Comparison of ENCODE assay signal across 13 mouse cellular contexts in the genomic region with DNA sequence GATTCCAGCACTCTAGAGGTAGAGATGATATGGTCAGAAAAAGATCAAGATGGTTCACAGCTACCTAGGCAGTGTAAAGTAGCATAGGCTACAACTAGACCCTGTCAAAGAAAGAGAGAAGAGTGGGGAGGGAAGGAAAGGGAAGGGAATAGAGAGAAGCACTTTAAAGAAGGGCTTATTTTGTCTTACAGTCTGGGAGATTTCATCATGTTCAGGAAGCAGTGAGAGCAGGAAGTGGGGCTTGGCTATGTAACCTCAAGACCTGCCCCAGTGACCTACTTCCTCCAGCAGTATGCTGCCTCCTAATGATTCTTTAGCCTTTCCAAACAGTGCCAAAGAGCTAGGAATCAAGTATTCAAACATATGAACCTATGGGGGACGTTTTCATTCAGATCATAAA. TPM values are rescaled to one million over a fixed set of nuclear protein-coding genes. Genes with fewer than 3 reads are reported as not detected.
DNase-seq lines count a peak whose midpoint lies in the region; ATAC-seq and TF ChIP-seq lines count a peak whose summit lies in the region.
"Had no signal": no experiment of that assay in that cellular context is flagged by ENCODE, and none has a peak within 500 bp of the region (broad histone marks: within the 10 kb centered on the region; RNA-seq: fewer than 3 reads in every experiment).

No protein-coding gene starts in this region.

- no peak for TF ChIP-seq CTCF in lung, postnatal 0 days (IDR thresholded peaks at IDR 0.05)

- no peaks in the 10 kb centered on the region for H3K9me3 ChIP-seq in lung, postnatal 0 days (ENCODE audit: low read length)
- H3K9me3 ChIP-seq: embryonic facial prominence, embryonic 12.5 days; hindbrain, embryonic 12.5 days had no signal

- peak; percentile 53 for ATAC-seq in lung, postnatal 0 days
- ATAC-seq in monocyte, adult 5-6 weeks (replicated peaks; ENCODE audit: insufficient number of reproducible peaks, low FRiP score, low TSS enrichment, poor library complexity, severe bottlenecking) = peak; percentile 96
- ATAC-seq: forebrain, embryonic 16.5 days had no signal

- H3K36me3 ChIP-seq in lung, postnatal 0 days (ENCODE audit: insufficient read depth, low read length) = no peaks in the 10 kb centered on the region

- H3K27me3 ChIP-seq in lung, postnatal 0 days (replicated peaks; ENCODE audit: insufficient read depth, low read length) = no peaks in the 10 kb centered on the region
- H3K27me3 ChIP-seq: embryonic facial prominence, embryonic 12.5 days; hindbrain, embryonic 12.5 days had no signal

- H3K4me3 ChIP-seq in lung, postnatal 0 days (ENCODE audit: low read depth, low read length) = no peak overlapping the region
- H3K4me3 ChIP-seq: embryonic facial prominence, embryonic 12.5 days; hindbrain, embryonic 12.5 days had no signal

- peaks cover 21% of the 10 kb centered on the region; the same call in 1 of the 2 replicates for H3K4me1 ChIP-seq in lung, postnatal 0 days (ENCODE audit: insufficient read depth, low read depth, low read length)

- no peak overlapping the region for H3K9ac ChIP-seq in lung, postnatal 0 days (replicated peaks; ENCODE audit: low read depth)
- H3K9ac ChIP-seq: embryonic facial prominence, embryonic 12.5 days; hindbrain, embryonic 12.5 days had no signal

- WGBS in lung, postnatal 0 days = 28% methylated on average over 1 of the region's 1 CpGs

- TF ChIP-seq EP300 in lung, postnatal 0 days (IDR thresholded peaks at IDR 0.05) = 0 out of 2 replicates have a peak, but pooled peaks have one; percentile 34

- DNase-seq in lung, postnatal 0 days (ENCODE audit: low spot score) = peak; percentile 71
- DNase-seq in lung, postnatal 4 days = no peak
- DNase-seq in T-cell, adult 2 months (ENCODE audit: low spot score) = peak; percentile 61
- peak; percentile 32 to 46 for DNase-seq in thymus, postnatal 36 days
- DNase-seq in frontal cortex, postnatal 36 days (ENCODE audit: low spot score in 2 of 2) = no peak
- no peak for DNase-seq in layer of hippocampus, postnatal 10 days (ENCODE audit: low spot score in 2 of 2)
- DNase-seq: cerebellum, postnatal 10 days; kidney, postnatal 10 days; lung, postnatal 10 days had no signal

- no peak overlapping the region for H3K4me2 ChIP-seq in lung, postnatal 0 days (replicated peaks; ENCODE audit: low read depth, low read length)
- H3K4me2 ChIP-seq: embryonic facial prominence, embryonic 12.5 days; hindbrain, embryonic 12.5 days had no signal

- H3K27ac ChIP-seq in lung, postnatal 0 days (ENCODE audit: low read length) = peak overlapping the region; percentile 43; the same call in 1 of the 2 replicates
- H3K27ac ChIP-seq: embryonic facial prominence, embryonic 12.5 days; hindbrain, embryonic 12.5 days had no signal

RNA-seq across cellular contexts. Expression of a gene that starts 14.2 kb away (rescaled TPM):
- polyA plus RNA-seq in lung, postnatal 0 days (2015; fragmentation: Nextera tagmentation; extraction: Ambion mirVana) = 48.4 and 50.2 TPM in 2 replicates
- 158 to 223 TPM (median 179 TPM) in 3 replicates for total RNA-seq in monocyte, adult 5-6 weeks (2017)
- 100 to 1,000 TPM; 106 to 111 TPM for total RNA-seq in layer of hippocampus, postnatal 10 days (2021)

Comparison
In these comparisons a context has a peak if more than half of its experiments do, and no peak if none do; other contexts are left out.
1. DNase-seq: peak in lung, postnatal 0 days (single experiment), T-cell, adult 2 months (single experiment) and thymus, postnatal 36 days (2 of 2); none in lung, postnatal 4 days (0 of 2), frontal cortex, postnatal 36 days (0 of 2) and layer of hippocampus, postnatal 10 days (0 of 2).